Mouse (Mus musculus): Measurements from ENCODE around the gene Fbrs.
A peak's percentile ranks its signal among the peaks of the same experiment; 100 is the strongest.
"Not testable (repeated sequence)": the region's sequence is repeated elsewhere in the genome, so short reads cannot be mapped to it uniquely, and the experiment has no call there.

Fbrs gene

DNA sequence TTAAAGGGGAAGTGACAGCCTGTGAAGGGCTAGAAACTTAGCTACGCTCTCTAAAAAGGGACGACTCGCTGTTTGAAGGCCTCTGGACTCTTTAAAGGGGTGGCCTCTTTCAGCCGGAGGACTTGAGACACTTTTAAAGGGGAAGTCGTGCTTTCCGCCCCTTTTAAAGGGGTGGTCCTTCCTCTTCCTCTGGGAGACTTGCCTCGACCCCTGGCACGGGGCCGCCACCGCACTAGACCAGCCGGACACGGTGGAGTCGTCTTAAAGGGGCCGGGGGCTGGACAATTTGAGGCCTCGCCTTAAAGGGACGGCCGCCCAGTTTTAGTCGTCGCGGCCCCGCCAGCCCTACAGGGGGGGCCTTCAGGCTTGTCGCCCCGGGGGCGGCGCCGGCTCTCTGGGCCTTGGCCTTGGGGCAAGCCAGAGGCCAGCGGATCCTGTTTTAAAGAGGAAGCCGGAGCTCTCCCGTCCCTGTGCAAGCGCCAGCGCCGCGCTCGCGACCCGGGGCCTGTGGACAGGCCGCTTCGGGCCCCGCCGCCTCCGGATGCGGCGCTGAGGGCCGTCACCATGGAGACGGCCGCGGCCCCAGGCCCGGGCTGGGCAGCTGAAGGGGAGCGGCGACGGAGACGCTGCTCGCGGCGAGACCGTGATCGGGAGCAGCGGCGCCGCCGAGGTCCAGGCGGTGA is at the start of gene Fbrs:
Gene Fbrs (plus strand): TSS at position 565 of the 683 bp plus-strand sequence.
- DNase-seq (ENCODE audit: low read depth, low spot score) = no peak

DNA sequence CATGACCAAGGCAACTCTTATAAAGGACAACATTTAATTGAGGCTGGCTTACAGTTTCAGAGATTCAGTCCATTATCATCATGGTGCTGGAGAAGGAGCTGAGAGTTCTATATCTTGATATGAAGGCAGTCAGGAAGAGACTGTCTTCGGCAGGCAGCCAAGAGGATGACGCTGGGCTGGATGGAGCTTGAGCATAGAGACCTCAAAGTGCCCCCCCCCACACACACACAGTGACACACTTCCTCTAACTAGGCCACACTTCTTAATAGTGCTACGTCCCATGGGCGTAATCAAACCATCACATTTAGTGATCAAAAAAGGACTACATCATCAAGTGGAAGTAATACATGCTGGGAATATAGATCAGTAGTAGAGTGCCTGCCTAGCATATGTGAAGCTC is 43.8 kb upstream of the Fbrs start:
- no peak for DNase-seq (ENCODE audit: low read depth, low spot score)

- DNase-seq (ENCODE audit: low read depth, low spot score) = no peak
Observed at GRCm38 (mm10) chr7:127437724-127438123, 41.3 kb upstream of the Fbrs start.

DNA sequence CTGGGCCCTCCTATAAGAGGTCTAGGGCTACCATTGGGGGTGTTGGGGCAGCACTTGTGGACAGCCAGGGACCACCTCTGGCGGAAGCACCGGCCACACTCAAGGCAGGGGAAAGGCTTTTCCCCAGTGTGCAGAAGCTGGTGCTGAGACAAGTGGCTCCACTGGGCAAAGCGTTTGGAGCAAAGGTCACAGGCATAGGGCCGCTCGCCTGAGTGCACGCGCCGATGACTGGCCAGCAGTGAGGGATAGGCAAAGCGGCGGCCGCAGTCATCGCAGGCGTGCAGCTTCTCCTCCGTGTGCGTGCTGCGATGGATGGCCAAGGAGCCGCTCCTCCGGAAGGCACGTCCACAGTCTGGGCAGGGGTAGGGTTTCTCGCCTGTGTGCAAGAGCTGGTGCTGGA is 35.0 kb upstream of the Fbrs start:
- no peak for DNase-seq (ENCODE audit: low read depth, low spot score)

DNA sequence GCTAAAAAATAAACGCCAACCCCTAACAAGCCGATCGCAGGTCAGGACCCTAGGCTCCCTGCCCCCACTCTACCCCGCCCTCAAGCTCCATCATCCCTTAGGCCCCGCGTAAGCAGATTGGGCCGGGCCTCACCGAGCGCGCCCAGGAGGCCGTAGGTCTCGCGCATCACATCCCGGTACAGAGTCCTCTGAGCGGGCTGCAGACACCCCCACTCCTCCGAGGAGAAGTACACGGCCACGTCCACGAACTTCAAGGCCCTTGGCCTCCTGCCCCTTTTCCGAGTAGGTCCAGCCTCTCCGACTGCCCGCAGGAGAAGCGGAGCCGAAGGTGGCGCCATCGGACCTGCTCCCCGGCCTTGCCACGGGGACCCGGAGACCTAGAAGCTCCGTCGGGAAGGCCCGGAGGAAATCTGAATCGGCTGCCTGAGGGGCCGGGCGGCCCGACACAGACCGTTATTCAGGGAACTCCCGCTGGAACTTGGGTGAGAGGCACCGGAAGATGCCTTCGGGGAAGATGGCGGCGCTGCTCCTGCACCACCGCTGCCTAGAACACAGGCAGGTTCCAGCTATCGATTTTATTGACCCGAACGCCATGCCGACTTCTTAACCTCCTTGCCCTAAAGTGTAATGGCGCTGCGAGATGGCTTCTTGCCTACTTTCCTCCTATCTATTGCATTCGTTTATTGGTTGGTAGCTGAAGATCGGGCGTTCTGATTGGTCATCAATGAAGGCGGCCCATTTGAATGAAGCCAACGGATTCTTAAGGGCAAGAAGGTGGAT is 30.3 kb upstream of the Fbrs start, which contains the start of gene Zfp689:
Gene Zfp689 (minus strand): TSS at position 638 of the 780 bp plus-strand sequence.
- DNase-seq (ENCODE audit: low read depth, low spot score) = peak; percentile 99

- no peak for DNase-seq (ENCODE audit: low read depth, low spot score)
Observed at GRCm38 (mm10) chr7:127449966-127450365, 29.0 kb upstream of the Fbrs start.

- DNase-seq (ENCODE audit: low read depth, low spot score) = no peak
Observed at GRCm38 (mm10) chr7:127453056-127453455, 25.9 kb upstream of the Fbrs start.

DNA sequence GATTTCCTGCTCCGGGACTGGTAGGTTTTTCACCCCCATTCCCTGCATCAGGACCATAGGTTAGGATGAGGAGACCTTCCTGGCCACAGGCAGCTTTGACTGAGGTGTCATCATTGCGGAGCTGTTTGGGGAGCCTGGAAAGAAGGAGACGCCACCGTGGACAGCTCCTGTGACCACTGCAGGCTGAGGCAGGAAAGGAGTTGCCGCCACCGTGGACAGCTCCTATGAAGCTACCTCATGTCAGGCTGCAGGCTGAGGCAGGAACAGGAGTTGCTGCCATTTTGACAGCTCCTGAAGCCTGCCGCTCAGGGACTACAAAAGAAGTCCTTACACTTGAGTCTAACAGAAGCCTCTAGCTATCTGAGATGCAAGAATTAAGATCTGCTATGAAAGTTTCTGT is 24.1 kb upstream of the Fbrs start:
- no peak for DNase-seq (ENCODE audit: low read depth, low spot score)

- DNase-seq (ENCODE audit: low read depth, low spot score) = not testable (repeated sequence)
Observed at GRCm38 (mm10) chr7:127458371-127459122, 20.5 kb upstream of the Fbrs start.

DNA sequence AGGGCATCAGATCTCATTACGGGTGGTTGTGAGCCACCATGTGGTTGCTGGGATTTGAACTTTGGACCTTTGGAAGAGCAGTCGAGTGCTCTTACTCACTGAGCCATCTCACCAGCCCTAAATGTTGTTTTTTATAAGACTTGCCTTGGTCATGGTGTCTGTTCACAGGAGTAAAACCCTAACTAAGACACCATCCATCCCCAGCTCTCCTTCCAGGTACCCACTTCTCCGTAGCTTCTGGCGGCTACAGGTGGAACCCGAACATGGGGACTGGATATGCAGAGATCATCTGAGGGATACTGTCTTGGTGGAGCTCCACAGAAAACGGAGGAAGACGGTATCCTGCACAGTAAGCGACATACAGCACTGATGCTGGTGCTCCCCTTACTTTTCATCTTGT is 19.7 kb upstream of the Fbrs start, which contains the start of gene Prr14:
Gene Prr14 (plus strand): TSS at position 301 of the 400 bp plus-strand sequence.
- not testable (repeated sequence) for DNase-seq (ENCODE audit: low read depth, low spot score)

GRCm38 (mm10) chr7:127465191-127465590 is 13.8 kb upstream of the Fbrs start:
- no peak for DNase-seq (ENCODE audit: low read depth, low spot score)

- not testable (repeated sequence) for DNase-seq (ENCODE audit: low read depth, low spot score)
Observed at GRCm38 (mm10) chr7:127465670-127466069, 13.3 kb upstream of the Fbrs start.

DNA sequence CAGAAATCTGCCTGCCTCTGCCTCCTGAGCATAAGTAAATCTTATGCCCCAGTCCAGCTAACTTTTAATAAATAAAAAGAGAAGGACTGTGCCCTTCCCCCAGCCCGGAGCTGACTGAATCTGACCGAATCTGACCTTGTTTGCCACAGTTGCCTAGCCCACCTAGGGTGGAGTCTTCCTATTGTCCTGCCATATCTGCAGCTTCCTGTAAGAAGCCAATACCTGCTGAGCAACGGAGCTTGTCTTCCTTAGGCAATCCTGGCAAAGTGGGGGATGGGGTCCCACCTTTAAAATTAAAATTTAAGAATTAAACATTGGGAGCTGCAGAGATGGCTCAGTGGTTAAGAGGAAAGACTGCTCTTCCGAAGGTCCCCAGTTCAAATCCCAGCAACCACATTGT is 12.4 kb upstream of the Fbrs start:
- no peak for DNase-seq (ENCODE audit: low read depth, low spot score)

DNA sequence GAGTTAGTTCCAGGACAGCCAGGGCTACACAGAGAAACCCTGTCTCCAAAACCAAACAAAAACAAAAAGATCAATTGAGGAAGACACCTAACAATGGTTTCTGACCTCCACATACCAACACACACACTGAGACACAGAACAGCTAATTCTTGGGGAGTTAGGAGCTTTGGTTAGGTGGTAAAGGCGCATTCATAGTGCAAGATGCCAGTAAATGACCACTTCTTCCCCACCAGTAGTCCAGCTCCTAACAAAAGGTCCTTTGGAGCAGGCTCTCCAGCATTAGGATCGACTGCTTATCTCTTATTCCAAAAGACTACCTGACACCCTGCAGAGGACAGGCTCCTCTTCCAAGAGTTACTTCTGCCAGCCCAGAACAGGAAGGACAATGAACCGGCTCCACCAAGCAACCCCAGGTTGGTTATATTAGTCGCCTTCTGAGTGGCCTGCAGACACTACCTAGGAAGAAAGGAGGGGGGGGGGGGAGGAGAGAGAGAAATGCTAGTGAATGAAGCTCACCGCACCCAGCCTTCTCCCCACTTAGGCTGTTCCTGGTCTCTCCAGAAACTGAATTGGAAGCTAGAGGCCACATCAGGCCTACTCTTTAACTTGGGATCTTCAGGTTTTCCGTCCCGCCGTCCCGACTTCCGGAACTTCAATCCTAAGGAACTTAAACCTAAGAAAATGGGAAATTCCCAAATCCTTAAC is 8.8 kb upstream of the Fbrs start:
- no peak for DNase-seq (ENCODE audit: low read depth, low spot score)

GRCm38 (mm10) chr7:127470743-127471645 is 8.0 kb upstream of the Fbrs start:
- peak; percentile 91 for DNase-seq (ENCODE audit: low read depth, low spot score)

DNA sequence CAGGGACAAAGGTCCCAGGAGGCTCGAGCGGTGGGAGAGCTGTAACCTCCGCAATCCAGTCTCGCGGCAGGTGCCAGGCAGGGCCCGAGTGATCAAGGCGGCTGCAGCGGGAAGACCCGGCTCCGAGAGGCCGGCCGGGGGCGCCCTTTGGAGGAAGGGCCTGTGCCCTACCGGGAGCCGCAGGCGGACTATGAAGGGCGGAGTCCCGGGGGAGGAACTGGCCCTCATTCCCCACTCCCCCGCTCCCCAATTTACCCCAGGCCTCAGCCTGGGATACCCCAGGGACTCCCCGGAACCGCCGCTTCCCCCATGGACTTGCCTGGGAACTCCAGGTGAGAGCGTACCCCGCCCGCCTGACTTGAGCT is 7.4 kb upstream of the Fbrs start:
- DNase-seq (ENCODE audit: low read depth, low spot score) = no peak

DNA sequence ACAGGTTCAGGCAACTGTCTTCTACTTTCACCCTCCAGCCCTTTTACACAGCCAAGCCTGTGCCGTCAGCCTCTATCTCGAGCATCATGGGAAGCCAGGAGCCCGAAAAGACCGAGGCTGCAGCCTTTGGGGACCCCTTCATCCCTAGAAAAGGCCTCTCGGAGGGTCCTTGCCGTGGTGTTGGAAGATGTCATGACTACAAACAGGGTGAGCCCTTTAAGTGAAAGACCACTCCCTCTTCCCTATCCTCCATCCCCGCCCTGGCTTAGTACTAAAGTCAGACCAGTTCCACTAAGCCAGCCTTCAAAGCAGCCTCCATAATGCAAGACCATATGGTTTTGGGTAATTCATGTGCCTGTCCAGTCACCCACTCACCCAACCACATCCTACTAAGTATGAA is 6.9 kb upstream of the Fbrs start:
- no peak for DNase-seq (ENCODE audit: low read depth, low spot score)

GRCm38 (mm10) chr7:127473705-127474104 is 5.3 kb upstream of the Fbrs start:
- DNase-seq (ENCODE audit: low read depth, low spot score) = no peak

DNA sequence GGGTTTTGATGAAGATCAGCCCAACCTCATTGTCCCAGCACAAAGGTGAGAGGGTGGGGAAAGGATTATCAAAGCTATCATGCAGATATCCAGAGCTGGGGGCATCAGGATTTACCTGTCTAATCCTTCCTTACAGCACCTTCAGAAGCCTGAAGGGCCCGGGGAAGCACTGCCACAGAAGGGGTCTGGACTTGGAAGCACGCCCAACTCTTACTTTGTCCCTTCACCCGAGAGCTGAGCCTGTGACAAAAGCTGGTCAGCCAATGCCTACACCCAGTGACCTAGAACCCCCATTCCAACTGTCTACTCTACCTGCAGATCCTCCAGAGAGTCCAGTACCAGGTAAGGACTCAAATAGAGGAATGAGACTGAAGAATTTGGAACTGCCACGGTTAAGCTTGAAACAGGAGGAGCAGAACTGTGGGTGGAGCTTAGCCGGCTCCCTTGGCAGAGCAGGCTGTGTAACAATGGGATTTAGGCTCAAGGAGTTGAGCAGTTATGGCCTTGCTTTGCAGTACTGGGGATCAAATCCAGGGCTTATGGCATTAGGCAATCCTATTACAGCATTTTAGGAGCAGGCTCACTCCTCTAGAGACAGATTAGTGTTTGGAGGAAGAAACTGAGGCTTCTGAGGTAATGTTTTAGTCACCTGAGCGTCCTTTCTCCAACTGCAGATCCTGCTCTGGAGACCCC is 4.5 kb upstream of the Fbrs start:
- peak; percentile 57 for DNase-seq (ENCODE audit: low read depth, low spot score)

DNA sequence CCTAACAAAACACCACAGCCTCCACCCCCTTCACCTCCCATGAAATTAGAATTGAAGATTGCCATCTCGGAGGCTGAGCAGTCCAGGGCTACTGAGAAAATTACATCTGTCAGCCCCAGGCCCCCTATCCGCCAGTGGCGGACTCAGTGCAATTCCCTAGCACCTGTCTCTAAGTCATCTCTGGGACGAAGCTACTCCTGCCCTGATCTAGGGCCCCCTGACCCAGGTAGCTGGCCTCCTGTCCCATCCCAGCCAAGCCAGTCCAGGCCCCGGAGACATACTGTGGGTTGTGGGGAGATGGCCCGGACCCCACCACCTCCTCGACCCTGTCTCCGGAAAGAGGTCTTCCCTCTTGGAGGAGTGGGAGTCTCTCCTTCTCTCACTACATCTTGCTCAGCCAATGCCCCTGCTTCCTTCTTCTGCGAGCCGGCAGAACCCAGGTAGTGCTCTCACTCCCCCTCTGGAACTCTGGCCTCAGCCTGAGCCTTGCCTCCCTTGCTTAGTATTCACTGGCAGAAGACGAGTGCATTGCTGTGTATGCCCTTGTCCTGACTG is 3.7 kb upstream of the Fbrs start:
- no peak for DNase-seq (ENCODE audit: low read depth, low spot score)
